Mouse (Mus musculus) heart, embryonic 12.5 days (tissue): ENCODE results near the gene Amh. TPM values are rescaled to one million over a fixed set of nuclear protein-coding genes. Genes with fewer than 3 reads are reported as not detected.

ENCODE experiments used
- ATAC-seq: fragments of 200-750 bp; cut with Nextera tagmentation; 2 replicates; pipeline ENCODE4 v1.8.0; 2017; ENCODE audit warnings: moderate TSS enrichment, moderate library complexity; ENCODE audit not compliant: insufficient number of reproducible peaks, low FRiP score
- H3K27ac ChIP-seq: fragments of 300-500 bp; sonication (generic); 2 replicates; pipeline ENCODE4 v1.5.1; 2016; ENCODE audit warnings: mild to moderate bottlenecking, moderate library complexity; ENCODE audit not compliant: poor library complexity, severe bottlenecking
- H3K27me3 ChIP-seq: fragments of 300-500 bp; sonication (generic); replicated peaks from 2 replicates; pipeline ENCODE4 v1.6.1; 2016; ENCODE audit warnings: mild to moderate bottlenecking, moderate library complexity
- H3K36me3 ChIP-seq: fragments of 300-500 bp; sonication (generic); 2 replicates; pipeline ENCODE4 v1.6.1; 2016; ENCODE audit warnings: mild to moderate bottlenecking, moderate library complexity
- H3K4me1 ChIP-seq: fragments of 300-500 bp; sonication (generic); replicated peaks from 2 replicates; pipeline ENCODE4 v1.6.1; 2016; ENCODE audit warnings: mild to moderate bottlenecking
- H3K4me2 ChIP-seq: fragments of 300-500 bp; sonication (generic); 2 replicates; pipeline ENCODE4 v1.6.1; 2016; ENCODE audit warnings: mild to moderate bottlenecking, moderate library complexity
- H3K4me3 ChIP-seq: fragments of 300-500 bp; sonication (generic); 2 replicates; pipeline ENCODE4 v1.5.1; 2016; ENCODE audit warnings: mild to moderate bottlenecking
- H3K9ac ChIP-seq: fragments of 300-500 bp; sonication (generic); 2 replicates; pipeline ENCODE4 v1.6.1; 2016; ENCODE audit warnings: mild to moderate bottlenecking, moderate library complexity
- H3K9me3 ChIP-seq: fragments of 300-500 bp; sonication (generic); replicated peaks from 2 replicates; pipeline ENCODE4 v1.6.1; 2016; ENCODE audit warnings: mild to moderate bottlenecking, moderate library complexity
- whole genome bisulfite sequencing: fragments of 180-500 bp; shearing (Covaris S2); methylation state at CpG from one replicate; pipeline ENCODE4 v1.1.7; 2016; 5-methylcytosine and 5-hydroxymethylcytosine counted together
- polyA plus RNA-seq: library from polyadenylated mRNA; unstranded; fragments of >200 nt; fragmentation: Nextera tagmentation; extraction: Ambion mirVana; gene quantifications from 2 replicates; pipeline ENCODE4 v1.2.1, GENCODE M21; 2016

Gene Amh
- polyA plus RNA-seq, 1 experiment from 2014 or later = 0.23 TPM

DNA sequence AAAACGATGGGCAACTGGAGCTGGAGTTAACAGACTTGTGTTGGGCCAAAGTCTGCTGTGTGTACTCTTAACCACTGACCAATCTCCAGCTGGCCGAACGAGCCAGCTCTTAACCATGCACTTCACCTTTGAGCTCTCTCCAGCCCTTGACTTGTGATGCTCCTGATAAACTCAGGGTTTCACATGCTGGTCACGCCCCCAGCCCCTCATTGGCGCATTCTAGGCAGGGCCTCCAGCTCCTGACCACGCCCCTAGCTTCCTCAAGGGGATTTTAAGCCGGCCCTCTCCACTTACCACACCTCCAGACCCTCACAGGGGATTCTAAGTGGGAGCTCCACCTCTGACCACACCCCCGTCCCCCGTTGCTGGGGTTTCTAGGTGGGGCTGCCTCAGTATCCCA, 26.1 kb downstream of the Amh start:
- Histone ChIP-seq H3K9me3 (peaks cover 13% of the 10 kb centered on the region; the same call in 1 of the 2 replicates), H3K4me2 (0 out of 2 replicates have a peak overlapping the region, but pooled peaks have one; percentile 9), H3K4me1 (peaks cover 52% of the 10 kb centered on the region), H3K4me3 (no peak overlapping the region), H3K27ac (no peak overlapping the region), H3K27me3 (peaks cover 35% of the 10 kb centered on the region), H3K36me3 (peaks cover 24% of the 10 kb centered on the region), H3K9ac (no peak overlapping the region)
- 7% methylated on average over 9 of the region's 9 CpGs for WGBS
- ATAC-seq = no peak

DNA sequence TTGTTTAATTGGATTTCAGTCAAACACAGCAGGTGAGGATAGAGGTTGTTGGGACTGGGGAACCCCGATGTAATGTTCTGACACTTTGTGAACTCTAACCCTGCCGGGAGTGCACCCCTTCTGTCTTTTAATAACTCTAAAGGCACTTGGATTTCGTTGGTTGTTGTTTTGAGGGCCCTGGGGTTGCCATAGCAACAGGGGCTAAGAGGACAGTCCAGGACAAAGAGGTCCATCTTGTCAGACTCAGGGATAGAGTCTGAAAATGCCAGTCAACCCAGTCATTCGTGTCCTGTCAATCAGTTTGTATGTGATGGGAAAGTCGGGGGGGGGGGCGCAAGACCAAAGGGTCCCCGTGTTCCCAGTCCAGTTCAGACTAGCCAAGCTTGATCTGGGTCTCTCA, 27.8 kb downstream of the Amh start:
- H3K27me3 ChIP-seq = peaks cover 50% of the 10 kb centered on the region
- H3K9me3 ChIP-seq = peaks cover 13% of the 10 kb centered on the region; the same call in 1 of the 2 replicates
- peaks cover 63% of the 10 kb centered on the region for H3K4me1 ChIP-seq
- no peak overlapping the region for H3K9ac ChIP-seq
- no peak overlapping the region for H3K4me2 ChIP-seq
- WGBS = 60% methylated on average over 7 of the region's 7 CpGs
- no peak overlapping the region for H3K27ac ChIP-seq
- H3K36me3 ChIP-seq = peaks cover 24% of the 10 kb centered on the region
- H3K4me3 ChIP-seq = no peak overlapping the region
- ATAC-seq = no peak

DNA sequence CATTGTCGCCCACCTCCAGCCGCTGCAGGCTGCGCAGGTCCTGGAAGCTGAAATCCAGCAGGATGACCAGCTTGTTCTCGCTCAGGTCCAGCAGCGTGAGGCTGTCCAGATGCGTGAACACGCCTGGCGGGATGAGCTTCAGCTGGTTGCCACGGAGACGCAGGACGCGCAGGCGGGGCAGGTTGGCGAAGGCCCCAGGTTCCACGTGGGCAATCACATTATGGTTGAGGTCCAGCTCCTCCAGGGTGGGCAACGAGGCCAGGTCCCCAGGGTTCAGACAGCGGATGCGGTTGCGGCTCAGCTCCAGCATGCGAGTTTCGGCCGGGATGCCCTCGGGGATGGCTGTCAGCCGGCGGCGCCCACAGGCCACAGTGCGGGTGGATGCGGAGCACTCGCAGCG, 30.6 kb downstream of the Amh start:
- Histone ChIP-seq H3K27me3 (peaks cover 61% of the 10 kb centered on the region), H3K4me1 (peaks cover 46% of the 10 kb centered on the region), H3K4me3 (peak overlapping the region; percentile 4; the same call in 1 of the 2 replicates), H3K4me2 (no peak overlapping the region), H3K27ac (no peak overlapping the region), H3K9me3 (peaks cover 13% of the 10 kb centered on the region; the same call in 1 of the 2 replicates), H3K9ac (no peak overlapping the region), H3K36me3 (peaks cover 3% of the 10 kb centered on the region; the same call in 1 of the 2 replicates)
- 48% methylated on average over 30 of the region's 30 CpGs for WGBS
- no peak for ATAC-seq

DNA sequence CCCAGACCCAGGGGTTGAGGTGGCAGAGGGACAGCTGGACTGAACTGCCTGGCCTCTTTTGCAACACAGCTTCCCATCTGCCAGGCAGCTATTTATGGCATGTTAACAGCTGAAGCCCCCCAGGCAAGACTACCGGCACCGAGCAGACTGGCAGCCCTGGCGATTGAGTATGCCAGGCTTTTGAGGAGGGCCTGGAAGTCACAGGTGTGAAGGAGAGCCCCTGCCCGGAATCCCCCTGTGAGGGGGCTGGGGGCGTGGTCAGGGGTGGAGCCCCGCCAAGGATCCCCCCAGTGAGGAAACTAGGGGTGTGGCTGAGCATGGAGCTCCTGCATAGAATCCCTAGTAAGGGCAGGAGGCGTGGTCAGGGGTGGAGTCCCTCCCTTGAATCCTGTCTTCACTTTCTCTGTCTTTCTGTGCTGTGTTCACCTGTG, 31.9 kb downstream of the Amh start:
- Histone ChIP-seq H3K4me3 (no peak overlapping the region), H3K27ac (no peak overlapping the region), H3K9ac (no peak overlapping the region), H3K4me1 (peaks cover 33% of the 10 kb centered on the region), H3K9me3 (peaks cover 13% of the 10 kb centered on the region; the same call in 1 of the 2 replicates), H3K27me3 (peaks cover 74% of the 10 kb centered on the region), H3K36me3 (no peaks in the 10 kb centered on the region), H3K4me2 (no peak overlapping the region)
- no peak for ATAC-seq
- 42% methylated on average over 7 of the region's 7 CpGs for WGBS

DNA sequence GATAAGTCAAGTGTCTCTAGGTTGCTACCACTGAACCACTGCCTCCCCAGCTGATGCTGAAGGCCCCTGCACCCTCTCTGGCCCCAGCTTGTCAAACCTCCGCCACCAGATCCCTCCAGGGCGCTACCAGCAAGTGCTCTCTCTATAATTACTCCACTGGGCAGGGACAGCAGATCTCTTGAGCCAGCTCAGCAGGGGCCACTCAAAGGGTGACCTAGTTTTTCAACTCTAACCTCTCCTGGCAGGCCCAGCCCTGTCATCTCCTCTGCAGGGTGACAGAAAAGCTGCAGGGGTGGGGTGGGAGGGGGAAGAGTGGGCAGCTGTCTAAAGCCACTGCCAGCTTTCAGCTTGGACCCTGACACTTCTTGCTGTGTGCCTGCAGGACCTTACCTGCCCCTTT, 32.8 kb downstream of the Amh start:
- Histone ChIP-seq H3K4me3 (no peak overlapping the region), H3K27ac (peak overlapping the region; percentile 49), H3K9me3 (peaks cover 13% of the 10 kb centered on the region; the same call in 1 of the 2 replicates), H3K4me2 (peak overlapping the region; percentile 8; the same call in 1 of the 2 replicates), H3K4me1 (peaks cover 30% of the 10 kb centered on the region), H3K36me3 (no peaks in the 10 kb centered on the region), H3K27me3 (peaks cover 81% of the 10 kb centered on the region), H3K9ac (no peak overlapping the region)
- 0 out of 2 replicates have a peak, but pooled peaks have one; percentile 27 for ATAC-seq
- 26% methylated on average over 2 of the region's 2 CpGs for WGBS

DNA sequence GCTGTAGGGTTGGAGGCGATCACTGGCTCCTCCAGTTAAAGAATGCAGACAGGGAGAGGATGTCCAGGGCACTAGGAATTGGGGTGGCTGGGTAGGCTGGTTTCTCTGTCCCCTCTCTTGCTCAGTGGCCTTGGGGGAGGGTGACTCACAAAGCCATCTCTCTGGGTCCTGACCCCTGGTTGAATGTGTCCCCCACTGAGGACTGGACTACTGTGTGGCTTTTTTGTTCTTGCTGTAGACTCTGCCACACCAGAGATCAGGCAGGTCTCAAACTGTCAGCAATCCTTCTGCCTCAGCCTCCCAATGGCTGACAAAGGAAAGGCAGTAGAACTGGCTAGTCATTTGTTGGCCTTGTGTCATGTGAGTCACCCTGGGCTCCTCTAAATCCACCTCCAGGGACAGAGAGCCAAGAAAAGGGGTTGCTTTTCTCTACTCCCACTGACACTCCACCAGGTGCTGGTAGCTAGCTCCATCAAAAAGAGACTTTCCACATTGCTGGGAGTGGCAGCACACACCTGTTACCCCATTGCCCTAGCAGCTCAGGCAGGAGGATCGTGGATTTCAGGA, 33.4 kb downstream of the Amh start:
- H3K4me1 ChIP-seq = peaks cover 31% of the 10 kb centered on the region
- ATAC-seq = no peak
- H3K4me3 ChIP-seq = no peak overlapping the region

DNA sequence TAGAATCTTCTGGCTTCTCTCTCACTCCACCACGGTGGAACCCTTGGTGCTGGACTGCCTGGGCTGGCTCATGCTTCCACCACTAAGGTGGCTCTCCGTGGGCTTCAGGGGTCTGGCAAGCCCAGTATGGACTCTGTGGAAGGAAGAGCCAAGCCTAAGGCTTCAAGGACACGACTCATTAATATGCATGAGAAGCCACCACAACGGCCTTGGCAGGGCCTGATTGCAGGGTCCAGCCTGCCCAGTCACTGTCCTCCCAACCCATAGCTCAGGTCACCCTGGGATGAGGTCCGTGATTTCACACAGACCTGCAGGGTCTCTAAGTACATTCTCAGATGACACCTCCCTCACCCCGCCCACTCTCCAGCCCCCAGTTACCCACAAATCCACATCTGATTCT, 34.8 kb downstream of the Amh start:
- Histone ChIP-seq H3K9ac (no peak overlapping the region), H3K4me1 (peaks cover 37% of the 10 kb centered on the region), H3K4me2 (no peak overlapping the region), H3K9me3 (peaks cover 6% of the 10 kb centered on the region; the same call in 1 of the 2 replicates), H3K4me3 (no peak overlapping the region), H3K27ac (no peak overlapping the region), H3K36me3 (no peaks in the 10 kb centered on the region), H3K27me3 (peaks cover 81% of the 10 kb centered on the region)
- 61% methylated on average over 6 of the region's 6 CpGs for WGBS
- ATAC-seq = no peak

More for the DNA sequence above, 33.4 kb downstream of the Amh start:
- Histone ChIP-seq H3K36me3 (no peaks in the 10 kb centered on the region), H3K9ac (no peak overlapping the region), H3K4me2 (0 out of 2 replicates have a peak overlapping the region, but pooled peaks have one; percentile 8), H3K27ac (peak overlapping the region; percentile 49), H3K27me3 (peaks cover 81% of the 10 kb centered on the region), H3K9me3 (peaks cover 13% of the 10 kb centered on the region; the same call in 1 of the 2 replicates)
- WGBS = 67% methylated on average over 2 of the region's 2 CpGs

DNA sequence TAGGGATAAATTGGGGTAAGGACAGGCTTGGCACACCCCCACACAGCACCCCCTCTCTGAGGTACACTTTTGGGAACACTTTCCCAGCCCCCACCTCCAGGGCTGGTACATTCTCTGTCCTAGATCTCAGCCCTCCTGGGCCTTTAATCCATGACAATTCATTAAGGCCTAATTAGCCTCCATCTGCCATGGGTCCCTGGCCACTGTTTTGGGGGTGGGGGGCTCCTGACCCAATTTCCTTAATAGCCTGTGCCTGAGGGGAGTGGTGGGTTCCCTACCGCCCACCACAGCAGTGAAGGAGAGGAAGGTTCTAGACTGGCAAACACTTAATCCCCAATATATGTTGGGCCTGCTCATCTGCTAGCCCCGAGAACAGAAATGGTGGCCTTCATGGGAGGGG, 36.6 kb downstream of the Amh start:
- WGBS = 79% methylated on average over 2 of the region's 2 CpGs
- Histone ChIP-seq H3K4me2 (no peak overlapping the region), H3K27ac (no peak overlapping the region), H3K4me1 (peaks cover 30% of the 10 kb centered on the region), H3K4me3 (no peak overlapping the region), H3K9me3 (no peaks in the 10 kb centered on the region), H3K9ac (no peak overlapping the region), H3K36me3 (no peaks in the 10 kb centered on the region), H3K27me3 (peaks cover 80% of the 10 kb centered on the region)
- no peak for ATAC-seq

DNA sequence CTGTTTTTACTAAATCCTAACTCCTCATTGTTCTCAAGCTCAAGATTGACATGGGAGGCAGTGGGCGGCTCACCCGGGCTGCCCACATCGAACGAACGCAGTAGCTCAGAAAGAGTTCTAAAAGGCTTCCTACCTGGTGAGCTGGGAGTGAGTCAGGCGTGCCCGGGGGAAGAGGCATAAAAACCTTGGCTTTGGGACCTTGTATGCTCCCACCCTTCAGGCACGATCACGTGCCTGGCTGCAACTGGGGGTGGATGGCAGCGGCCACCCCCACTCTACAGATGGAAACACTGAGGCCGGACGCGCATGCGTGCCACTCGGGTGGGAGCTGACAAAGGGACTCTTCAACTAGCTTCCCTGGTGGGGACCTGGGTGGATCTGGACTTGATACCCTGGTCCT, 37.3 kb downstream of the Amh start:
- H3K4me3 ChIP-seq = no peak overlapping the region
- H3K27me3 ChIP-seq = peaks cover 73% of the 10 kb centered on the region
- no peaks in the 10 kb centered on the region for H3K36me3 ChIP-seq
- H3K9ac ChIP-seq = no peak overlapping the region
- H3K27ac ChIP-seq = no peak overlapping the region
- H3K4me1 ChIP-seq = peaks cover 23% of the 10 kb centered on the region
- ATAC-seq = no peak
- no peaks in the 10 kb centered on the region for H3K9me3 ChIP-seq
- WGBS = 78% methylated on average over 15 of the region's 15 CpGs
- no peak overlapping the region for H3K4me2 ChIP-seq

DNA sequence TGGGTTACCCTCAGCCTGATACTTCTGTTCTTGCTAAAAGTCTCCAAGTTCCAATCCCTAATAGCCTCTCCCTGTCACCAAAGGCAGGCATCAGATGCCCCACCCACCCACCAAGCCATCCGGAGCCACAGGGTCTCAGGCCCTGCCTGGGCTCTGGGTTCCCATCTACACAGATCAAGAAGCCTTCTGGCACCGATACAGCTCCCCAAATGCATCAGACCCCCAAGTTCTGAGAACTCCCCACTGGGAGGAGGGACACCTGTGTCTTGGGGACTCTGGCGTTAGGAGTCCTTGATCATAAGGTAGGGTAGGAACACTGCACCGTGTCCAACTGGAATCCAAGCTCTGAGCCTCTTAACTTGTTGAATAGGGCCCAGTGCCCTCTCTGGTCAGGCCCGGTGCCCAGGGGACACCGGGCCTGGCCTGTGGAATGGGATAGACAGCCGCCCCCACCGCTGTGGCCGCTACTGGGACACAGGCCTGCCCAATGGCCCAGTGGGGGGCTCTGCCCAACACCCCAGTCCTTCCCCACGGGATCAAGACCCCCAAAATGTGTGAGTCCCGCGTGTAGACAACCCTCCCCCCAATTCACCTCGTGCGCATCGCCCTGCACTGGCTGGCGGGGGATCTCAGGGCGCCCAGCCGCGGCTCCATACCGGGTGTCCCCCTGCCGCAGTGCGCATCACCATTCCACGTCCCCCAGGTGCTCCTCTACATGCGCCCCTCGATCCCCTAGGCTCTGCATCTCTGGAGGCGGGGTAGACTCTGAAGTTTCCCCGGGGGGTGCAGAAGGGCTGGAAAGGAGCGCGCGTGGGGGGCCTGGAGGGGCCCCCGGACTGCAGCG, 38.3 kb downstream of the Amh start:
- 11% methylated on average over 32 of the region's 32 CpGs for WGBS
- peaks cover 15% of the 10 kb centered on the region for H3K4me1 ChIP-seq
- no peaks in the 10 kb centered on the region for H3K36me3 ChIP-seq
- peak overlapping the region; percentile 70 for H3K9ac ChIP-seq
- no peak for ATAC-seq
- peak overlapping the region; percentile 50 for H3K4me3 ChIP-seq
- H3K4me2 ChIP-seq = peak overlapping the region; percentile 88
- H3K27me3 ChIP-seq = peaks cover 65% of the 10 kb centered on the region
- H3K27ac ChIP-seq = no peak overlapping the region
- H3K9me3 ChIP-seq = no peaks in the 10 kb centered on the region

DNA sequence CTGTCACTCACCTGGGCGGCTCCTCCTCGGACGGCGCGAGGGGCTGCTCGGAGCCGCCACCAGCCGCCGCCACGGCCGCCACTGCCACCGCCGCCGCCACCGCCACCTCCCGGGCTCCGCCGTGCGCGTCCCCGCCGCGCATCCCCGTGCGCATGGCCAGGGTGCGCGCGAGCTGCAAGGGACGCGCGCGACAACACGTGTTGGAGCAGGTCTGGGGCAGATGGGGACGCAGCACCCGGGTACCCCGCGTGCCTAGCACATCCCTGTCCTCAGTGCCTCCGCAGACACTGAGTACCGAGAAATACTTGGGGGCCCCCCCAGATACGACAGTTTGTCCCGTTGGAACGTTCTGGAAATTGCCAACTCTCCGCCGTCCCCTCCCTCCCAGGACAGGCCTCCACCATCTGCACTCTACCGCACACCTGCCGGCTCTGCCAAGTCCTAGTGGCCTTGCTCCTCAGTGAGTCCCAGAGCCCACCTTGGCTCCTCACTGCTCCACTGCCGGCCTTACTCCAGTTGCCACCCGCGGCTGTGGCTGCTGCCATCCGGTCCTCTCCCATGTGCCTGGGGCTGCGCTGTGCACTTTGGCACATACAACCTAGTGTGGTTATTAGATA, 39.0 kb downstream of the Amh start, which contains the start of gene Lingo3:
Lingo3 (minus strand) TSS at position 109 of the 617 bp plus-strand sequence.
- Histone ChIP-seq H3K36me3 (no peaks in the 10 kb centered on the region), H3K4me3 (peak within 1 kb of the TSS; percentile 50), H3K4me2 (peak within 1 kb of the TSS; percentile 88), H3K9me3 (no peaks in the 10 kb centered on the region), H3K4me1 (peaks cover 18% of the 10 kb centered on the region), H3K9ac (peak within 1 kb of the TSS; percentile 70), H3K27ac (no peak within 1 kb of the TSS), H3K27me3 (peaks cover 64% of the 10 kb centered on the region)
- 5% methylated on average over 43 of the region's 51 CpGs for WGBS
- no peak for ATAC-seq
